Mouse (Mus musculus): ENCODE measurements at regions not wholly inside any gene's neighbourhood (a gene's known extent, or its start where the extent isn't known, plus 50 kb on each side); places are given as distances from the start of the nearest gene placed in this dataset.

GRCm38 (mm10) chr17:4296521-4297155 is 600.6 kb upstream of the Nox3 start:
- DNase-seq (ENCODE audit: extremely low spot score, low read depth, low spot score): no peak

- no peak for DNase-seq (ENCODE audit: extremely low spot score, low read depth, low spot score)
Measured at GRCm38 (mm10) chr17:4297156-4297535, 601.1 kb upstream of the Nox3 start.

- no peak for DNase-seq (ENCODE audit: extremely low spot score, low read depth, low spot score)
Measured at GRCm38 (mm10) chr17:4301142-4301853, 605.2 kb upstream of the Nox3 start.

- no peak for DNase-seq (ENCODE audit: extremely low spot score, low read depth, low spot score)
Measured at GRCm38 (mm10) chr17:4311785-4312379, 615.8 kb upstream of the Nox3 start.

GRCm38 (mm10) chr17:4319141-4319540 is 623.1 kb upstream of the Nox3 start:
- DNase-seq (ENCODE audit: extremely low spot score, low read depth, low spot score): no peak

GRCm38 (mm10) chr17:4328810-4329209 is 632.7 kb upstream of the Nox3 start:
- no peak for DNase-seq (ENCODE audit: extremely low spot score, low read depth, low spot score)

- DNase-seq (ENCODE audit: extremely low spot score, low read depth, low spot score): no peak
Measured at GRCm38 (mm10) chr17:4331650-4332049, 635.6 kb upstream of the Nox3 start.

- no peak for DNase-seq (ENCODE audit: extremely low spot score, low read depth, low spot score)
Measured at GRCm38 (mm10) chr17:4333091-4333490, 637.0 kb upstream of the Nox3 start.

GRCm38 (mm10) chr17:4353018-4353417 is 641.1 kb upstream of the Arid1b start:
- DNase-seq (ENCODE audit: extremely low spot score, low read depth, low spot score): no peak

- DNase-seq (ENCODE audit: extremely low spot score, low read depth, low spot score): no peak
Measured at GRCm38 (mm10) chr17:4355506-4356218, 638.5 kb upstream of the Arid1b start.

GRCm38 (mm10) chr17:4360413-4361320 is 633.5 kb upstream of the Arid1b start:
- no peak for DNase-seq (ENCODE audit: extremely low spot score, low read depth, low spot score)

- DNase-seq (ENCODE audit: extremely low spot score, low read depth, low spot score): no peak
Measured at GRCm38 (mm10) chr17:4365811-4366210, 628.3 kb upstream of the Arid1b start.

- DNase-seq (ENCODE audit: extremely low spot score, low read depth, low spot score): no peak
Measured at GRCm38 (mm10) chr17:4380449-4380848, 613.7 kb upstream of the Arid1b start.

- no peak for DNase-seq (ENCODE audit: extremely low spot score, low read depth, low spot score)
Measured at GRCm38 (mm10) chr17:4380873-4381272, 613.3 kb upstream of the Arid1b start.

GRCm38 (mm10) chr17:4381896-4382685 is 612.0 kb upstream of the Arid1b start:
- DNase-seq (ENCODE audit: extremely low spot score, low read depth, low spot score): no peak

- no peak for DNase-seq (ENCODE audit: extremely low spot score, low read depth, low spot score)
Measured at GRCm38 (mm10) chr17:4382716-4383115, 611.4 kb upstream of the Arid1b start.

GRCm38 (mm10) chr17:4387616-4388015 is 606.5 kb upstream of the Arid1b start:
- DNase-seq (ENCODE audit: extremely low spot score, low read depth, low spot score): no peak

GRCm38 (mm10) chr17:4390012-4390411 is 604.1 kb upstream of the Arid1b start:
- no peak for DNase-seq (ENCODE audit: extremely low spot score, low read depth, low spot score)

- no peak for DNase-seq (ENCODE audit: extremely low spot score, low read depth, low spot score)
Measured at GRCm38 (mm10) chr17:4390577-4390976, 603.6 kb upstream of the Arid1b start.

GRCm38 (mm10) chr17:4391210-4391609 is 602.9 kb upstream of the Arid1b start:
- DNase-seq (ENCODE audit: extremely low spot score, low read depth, low spot score): no peak

Data from hindlimb bud, embryonic 11.5 days (tissue).